Mouse (Mus musculus) MEL (cell line): ENCODE results near the gene Klf11.

Experiments used
- BHLHE40 ChIP-seq: IDR thresholded peaks from 2 replicates; pipeline ENCODE4 v1.6.1; 2012; ENCODE audit warnings: low read depth, mild to moderate bottlenecking, inconsistent platforms, low read length, improper control_type of control experiment, borderline replicate concordance
- CTCF ChIP-seq, 3 experiments: IDR thresholded peaks in 2 of 3; conservative IDR thresholded peaks in 1 of 3; 2 replicates each; pipeline ENCODE4 v1.5.1; 2011 to 2012; ENCODE audit warnings: low read length in 3 of 3, low read depth in 2 of 3, mild to moderate bottlenecking in 2 of 3, improper control_type of control experiment in 1 of 3, inconsistent platforms in 1 of 3, mixed read lengths in 1 of 3, moderate library complexity in 1 of 3; ENCODE audit not compliant: control insufficient read depth in 1 of 3, insufficient read depth in 1 of 3, poor library complexity in 1 of 3, severe bottlenecking in 1 of 3
- ELF1 ChIP-seq: IDR thresholded peaks from 2 replicates; pipeline ENCODE4 v1.6.1; 2014; ENCODE audit warnings: low read depth, mild to moderate bottlenecking, inconsistent platforms, low read length, improper control_type of control experiment, moderate library complexity
- GABPA ChIP-seq: IDR thresholded peaks from 2 replicates; pipeline ENCODE4 v1.6.1; 2012; ENCODE audit warnings: low read depth, mild to moderate bottlenecking, inconsistent platforms, low read length, improper control_type of control experiment, moderate library complexity
- HCFC1 ChIP-seq: IDR thresholded peaks from 2 replicates; pipeline ENCODE4 v1.6.1; 2012; ENCODE audit warnings: low read depth, mild to moderate bottlenecking, inconsistent platforms, low read length, improper control_type of control experiment, moderate library complexity
- MAFK ChIP-seq: IDR thresholded peaks from 2 replicates; pipeline ENCODE4 v1.6.1; 2011; ENCODE audit warnings: low read depth, mild to moderate bottlenecking, low read length, improper control_type of control experiment, borderline replicate concordance
- MXI1 ChIP-seq: IDR thresholded peaks from 2 replicates; pipeline ENCODE4 v1.6.1; 2011; ENCODE audit warnings: mild to moderate bottlenecking, low read depth, low read length, improper control_type of control experiment
- POLR2A ChIP-seq, 2 experiments: IDR thresholded peaks; 2 replicates each; pipeline ENCODE4 v1.6.1; 2011 to 2012; ENCODE audit warnings: low read length in 2 of 2, mild to moderate bottlenecking in 2 of 2, control low read depth in 1 of 2, improper control_type of control experiment in 1 of 2, low read depth in 1 of 2, moderate library complexity in 1 of 2; ENCODE audit not compliant: control insufficient read depth in 1 of 2, insufficient read depth in 1 of 2, poor library complexity in 1 of 2
- SIN3A ChIP-seq: IDR thresholded peaks from 2 replicates; pipeline ENCODE4 v1.6.1; 2012; ENCODE audit warnings: low read length, improper control_type of control experiment, inconsistent platforms
- SMC3 ChIP-seq: IDR thresholded peaks from 2 replicates; pipeline ENCODE4 v1.6.1; 2011; ENCODE audit warnings: low read depth, low read length, improper control_type of control experiment

DNA sequence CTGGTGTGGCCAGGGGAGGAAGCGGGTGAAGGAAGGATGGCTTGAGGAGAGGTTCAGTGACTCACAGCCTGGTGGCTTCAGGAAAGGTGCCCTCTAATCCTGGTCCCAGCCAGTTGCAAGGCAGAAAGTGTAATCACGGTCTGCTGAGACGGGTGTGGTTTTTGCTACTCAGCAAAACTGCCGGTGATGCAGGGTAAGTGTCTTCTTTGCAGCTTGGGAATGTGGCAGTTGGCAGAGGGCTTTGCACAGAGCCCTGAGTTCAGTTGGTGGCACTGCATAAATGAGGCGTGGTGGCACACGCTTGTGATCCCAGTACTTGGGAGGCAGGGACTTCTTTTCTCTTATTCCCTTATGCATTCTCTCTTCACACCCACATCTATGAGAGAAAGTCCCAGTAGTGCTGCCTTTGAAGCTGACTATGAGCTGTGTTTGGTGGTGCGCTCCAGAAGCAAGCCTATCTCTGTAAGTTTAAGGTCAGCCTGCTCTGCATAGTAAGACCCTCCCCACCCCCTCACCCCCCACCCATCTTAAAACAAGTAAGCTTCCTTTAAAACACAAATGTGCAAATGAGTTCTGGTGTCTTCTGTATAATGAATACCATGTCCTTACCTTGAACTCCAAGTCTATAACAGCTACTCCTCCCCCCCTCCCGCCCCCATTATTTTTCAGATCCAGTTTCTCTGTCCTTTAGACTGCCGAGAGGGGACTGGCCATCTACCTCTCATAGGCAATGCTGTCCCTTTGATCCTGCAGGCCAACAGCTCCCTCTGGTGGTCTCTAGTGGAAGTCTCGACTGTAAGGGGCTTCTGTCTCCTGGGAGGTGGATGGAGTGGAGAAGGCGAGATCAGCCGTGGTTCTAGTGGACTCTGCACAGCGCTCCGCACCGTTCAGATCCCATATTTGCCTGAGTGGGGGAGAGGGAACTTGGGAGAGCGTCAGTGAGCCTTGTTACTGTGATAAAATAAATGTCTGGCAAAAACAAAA lies 45.7 kb downstream of the Klf11 start:
- no peak for TF ChIP-seq MAFK
- TF ChIP-seq POLR2A (IDR thresholded peaks at IDR 0.05; ENCODE audit: control insufficient read depth in 1 of 2, insufficient read depth in 1 of 2, low read depth in 1 of 2, low read length in 2 of 2, poor library complexity in 1 of 2) = no peak
- peak; percentile 94 for TF ChIP-seq SMC3
- no peak for TF ChIP-seq HCFC1
- TF ChIP-seq MXI1 = no peak
- TF ChIP-seq GABPA = no peak
- TF ChIP-seq CTCF (IDR thresholded peaks at IDR 0.05 in 2 of 3, conservative IDR thresholded peaks at IDR 0.05 in 1 of 3; ENCODE audit: control insufficient read depth in 1 of 3, insufficient read depth in 1 of 3, low read depth in 2 of 3, low read length in 3 of 3, poor library complexity in 1 of 3, severe bottlenecking in 1 of 3) = peak; percentile 70 to 95 (median 92)
- TF ChIP-seq SIN3A = no peak
- TF ChIP-seq ELF1 = no peak
- TF ChIP-seq BHLHE40 = no peak
